Mouse (Mus musculus): ENCODE results near the gene Adamts15. TPM values are rescaled to one million over a fixed set of nuclear protein-coding genes. Genes with fewer than 3 reads are reported as not detected.

Gene Adamts15
- polyA plus RNA-seq, 1 experiment: 6.2 TPM

DNA sequence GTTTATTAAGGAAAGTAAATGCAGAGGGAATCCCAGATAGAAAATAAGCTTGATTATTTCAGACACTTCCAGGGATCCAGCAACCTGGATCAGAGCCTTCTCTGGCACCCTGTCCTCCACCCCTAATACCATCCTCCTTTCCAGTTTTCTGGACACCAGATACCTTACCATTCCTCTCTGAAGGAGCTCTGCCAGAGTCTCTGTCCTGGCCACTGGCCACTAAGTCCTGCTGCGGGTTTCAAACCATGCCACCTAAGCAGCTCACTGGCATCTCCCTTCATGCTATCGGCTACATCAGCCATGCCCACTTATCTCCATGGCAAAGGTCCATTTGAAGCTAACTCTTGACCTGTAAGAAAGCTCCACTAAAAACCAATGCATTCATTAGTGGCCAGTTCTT is 70.4 kb downstream of the Adamts15 start:
- H3K27me3 ChIP-seq (replicated peaks; ENCODE audit: control insufficient read depth, insufficient read depth, low read length): no peaks in the 10 kb centered on the region
- DNase-seq: no peak
- no peak for TF ChIP-seq CTCF (conservative IDR thresholded peaks at IDR 0.05; ENCODE audit: insufficient read depth, insufficient read length, low read depth, low read length)
- H3K36me3 ChIP-seq (ENCODE audit: control insufficient read depth, insufficient read depth, low read length): no peaks in the 10 kb centered on the region
- whole genome bisulfite sequencing: 89% methylated on average over 2 of the region's 2 CpGs
- no peaks in the 10 kb centered on the region for H3K4me1 ChIP-seq (ENCODE audit: control insufficient read depth, insufficient read depth, low read length)
- H3K27ac ChIP-seq (ENCODE audit: insufficient read depth, low read depth, low read length): no peak overlapping the region
- no peak overlapping the region for H3K4me3 ChIP-seq (ENCODE audit: insufficient read depth, low read depth, low read length)

GRCm38 (mm10) chr9:30849951-30850350 is 72.3 kb downstream of the Adamts15 start:
- Histone ChIP-seq H3K27ac (ENCODE audit: insufficient read depth, low read depth, low read length) (no peak overlapping the region), H3K4me1 (ENCODE audit: control insufficient read depth, insufficient read depth, low read length) (no peaks in the 10 kb centered on the region), H3K4me3 (ENCODE audit: insufficient read depth, low read depth, low read length) (no peak overlapping the region), H3K27me3 (replicated peaks; ENCODE audit: control insufficient read depth, insufficient read depth, low read length) (no peaks in the 10 kb centered on the region), H3K36me3 (ENCODE audit: control insufficient read depth, insufficient read depth, low read length) (no peaks in the 10 kb centered on the region)
- WGBS: 83% methylated on average over 4 of the region's 4 CpGs
- no peak for DNase-seq
- no peak for TF ChIP-seq POLR2A (IDR thresholded peaks at IDR 0.05; ENCODE audit: low read depth, low read length)
- no peak for TF ChIP-seq CTCF (conservative IDR thresholded peaks at IDR 0.05; ENCODE audit: insufficient read depth, insufficient read length, low read depth, low read length)

- no peaks in the 10 kb centered on the region for H3K4me1 ChIP-seq (ENCODE audit: control insufficient read depth, insufficient read depth, low read length)
- H3K36me3 ChIP-seq (ENCODE audit: control insufficient read depth, insufficient read depth, low read length): no peaks in the 10 kb centered on the region
- DNase-seq: no peak
- no peak overlapping the region for H3K27ac ChIP-seq (ENCODE audit: insufficient read depth, low read depth, low read length)
- 62% methylated on average over 8 of the region's 8 CpGs for WGBS
- no peaks in the 10 kb centered on the region for H3K27me3 ChIP-seq (replicated peaks; ENCODE audit: control insufficient read depth, insufficient read depth, low read length)
- no peak overlapping the region for H3K4me3 ChIP-seq (ENCODE audit: insufficient read depth, low read depth, low read length)
- no peak for TF ChIP-seq CTCF (conservative IDR thresholded peaks at IDR 0.05; ENCODE audit: insufficient read depth, insufficient read length, low read depth, low read length)
- TF ChIP-seq POLR2A (IDR thresholded peaks at IDR 0.05; ENCODE audit: low read depth, low read length): no peak
Observed at GRCm38 (mm10) chr9:30849444-30849843, 72.8 kb downstream of the Adamts15 start.

Other genes with a start within 250 kb of the Adamts15 start
- 0.83 and 1.7 TPM in 2 replicates for gene Adamts8, start 20.1 kb upstream of the Adamts15 start, polyA plus RNA-seq (2012; rRNA removed)
- gene Zbtb44, start 108.2 kb upstream of the Adamts15 start, polyA plus RNA-seq (2012; rRNA removed): 8.3 and 9.9 TPM in 2 replicates
- 62.8 and 71.2 TPM in 2 replicates for gene St14, start 209.4 kb upstream of the Adamts15 start, polyA plus RNA-seq (2012; rRNA removed)

All from kidney, adult 2 months (tissue).